Mouse (Mus musculus): ENCODE data around the gene Lce1a1. TPM values are rescaled to one million over a fixed set of nuclear protein-coding genes. Genes with fewer than 3 reads are reported as not detected.

Gene Lce1a1
- total and polyA plus RNA-seq, 2 experiments, result not detected

- no peaks in the 10 kb centered on the region for H3K4me1 ChIP-seq (ENCODE audit: control insufficient read depth, insufficient read depth, low read length)
- no peaks in the 10 kb centered on the region for H3K36me3 ChIP-seq (ENCODE audit: control insufficient read depth, insufficient read depth, low read length)
- no peaks in the 10 kb centered on the region for H3K79me2 ChIP-seq (ENCODE audit: control insufficient read depth, insufficient read depth, low read length)
- TF ChIP-seq POLR2A (IDR thresholded peaks at IDR 0.05; ENCODE audit: extremely low read depth, insufficient read depth, low read length), result no peak
- no peak for TF ChIP-seq CTCF (IDR thresholded peaks at IDR 0.05; ENCODE audit: low read depth, low read length)
- DNase-seq (ENCODE audit: extremely low read depth, low read depth, low spot score), result no peak
- no peak within 1 kb of the TSS for H3K9ac ChIP-seq (ENCODE audit: low read depth, low read length)
- no peak within 1 kb of the TSS for H3K27ac ChIP-seq (replicated peaks; ENCODE audit: insufficient read depth, low read depth, low read length)
- H3K27me3 ChIP-seq (ENCODE audit: control insufficient read depth, insufficient read depth, low read length), result no peaks in the 10 kb centered on the region
- no peak within 1 kb of the TSS for H3K4me3 ChIP-seq (ENCODE audit: insufficient read depth, low read depth, low read length)
Observed at GRCm38 (mm10) chr3:92670215-92670614, 22.1 kb upstream of the Lce1a1 start, which contains the start of gene Lce1a2. TSS of gene Lce1a2 (minus strand) at chr3:92670315.

- Histone ChIP-seq H3K79me2 (ENCODE audit: control insufficient read depth, insufficient read depth, low read length) (no peaks in the 10 kb centered on the region), H3K9ac (ENCODE audit: low read depth, low read length) (no peak within 1 kb of the TSS), H3K4me3 (ENCODE audit: insufficient read depth, low read depth, low read length) (no peak within 1 kb of the TSS), H3K27ac (replicated peaks; ENCODE audit: insufficient read depth, low read depth, low read length) (no peak within 1 kb of the TSS), H3K36me3 (ENCODE audit: control insufficient read depth, insufficient read depth, low read length) (no peaks in the 10 kb centered on the region), H3K4me1 (ENCODE audit: control insufficient read depth, insufficient read depth, low read length) (no peaks in the 10 kb centered on the region), H3K27me3 (ENCODE audit: control insufficient read depth, insufficient read depth, low read length) (no peaks in the 10 kb centered on the region)
- TF ChIP-seq POLR2A (IDR thresholded peaks at IDR 0.05; ENCODE audit: extremely low read depth, insufficient read depth, low read length) (no peak), CTCF (IDR thresholded peaks at IDR 0.05; ENCODE audit: low read depth, low read length) (no peak)
- DNase-seq (ENCODE audit: extremely low read depth, low read depth, low spot score), result no peak
Observed at GRCm38 (mm10) chr3:92656826-92657225, 8.7 kb upstream of the Lce1a1 start, which contains the start of gene Lce1b. TSS of gene Lce1b (minus strand) at chr3:92656926.

- H3K79me2 ChIP-seq (ENCODE audit: control insufficient read depth, insufficient read depth, low read length), result no peaks in the 10 kb centered on the region
- H3K27ac ChIP-seq (replicated peaks; ENCODE audit: insufficient read depth, low read depth, low read length), result no peak overlapping the region
- no peaks in the 10 kb centered on the region for H3K27me3 ChIP-seq (ENCODE audit: control insufficient read depth, insufficient read depth, low read length)
- no peak overlapping the region for H3K4me3 ChIP-seq (ENCODE audit: insufficient read depth, low read depth, low read length)
- TF ChIP-seq POLR2A (IDR thresholded peaks at IDR 0.05; ENCODE audit: extremely low read depth, insufficient read depth, low read length) (no peak), CTCF (IDR thresholded peaks at IDR 0.05; ENCODE audit: low read depth, low read length) (no peak)
- no peak overlapping the region for H3K9ac ChIP-seq (ENCODE audit: low read depth, low read length)
- H3K36me3 ChIP-seq (ENCODE audit: control insufficient read depth, insufficient read depth, low read length), result no peaks in the 10 kb centered on the region
- H3K4me1 ChIP-seq (ENCODE audit: control insufficient read depth, insufficient read depth, low read length), result no peaks in the 10 kb centered on the region
- no peak for DNase-seq (ENCODE audit: extremely low read depth, low read depth, low spot score)
- 93% methylated on average over 15 of the region's 15 CpGs for WGBS
Observed at GRCm38 (mm10) chr3:92639854-92640253, 8.3 kb downstream of the Lce1a1 start.

GRCm38 (mm10) chr3:92638653-92638991 lies 9.5 kb downstream of the Lce1a1 start:
- H3K36me3 ChIP-seq (ENCODE audit: control insufficient read depth, insufficient read depth, low read length), result no peaks in the 10 kb centered on the region
- H3K4me1 ChIP-seq (ENCODE audit: control insufficient read depth, insufficient read depth, low read length), result no peaks in the 10 kb centered on the region
- H3K27me3 ChIP-seq (ENCODE audit: control insufficient read depth, insufficient read depth, low read length), result no peaks in the 10 kb centered on the region
- H3K79me2 ChIP-seq (ENCODE audit: control insufficient read depth, insufficient read depth, low read length), result no peaks in the 10 kb centered on the region
- H3K27ac ChIP-seq (replicated peaks; ENCODE audit: insufficient read depth, low read depth, low read length), result no peak overlapping the region
- 80% methylated on average over 3 of the region's 3 CpGs for WGBS
- no peak overlapping the region for H3K9ac ChIP-seq (ENCODE audit: low read depth, low read length)
- no peak for DNase-seq (ENCODE audit: extremely low read depth, low read depth, low spot score)
- H3K4me3 ChIP-seq (ENCODE audit: insufficient read depth, low read depth, low read length), result no peak overlapping the region
- TF ChIP-seq POLR2A (IDR thresholded peaks at IDR 0.05; ENCODE audit: extremely low read depth, insufficient read depth, low read length), result no peak
- no peak for TF ChIP-seq CTCF (IDR thresholded peaks at IDR 0.05; ENCODE audit: low read depth, low read length)

- H3K4me1 ChIP-seq (ENCODE audit: control insufficient read depth, insufficient read depth, low read length), result no peaks in the 10 kb centered on the region
- no peak overlapping the region for H3K4me3 ChIP-seq (ENCODE audit: insufficient read depth, low read depth, low read length)
- no peaks in the 10 kb centered on the region for H3K79me2 ChIP-seq (ENCODE audit: control insufficient read depth, insufficient read depth, low read length)
- H3K27ac ChIP-seq (replicated peaks; ENCODE audit: insufficient read depth, low read depth, low read length), result no peak overlapping the region
- 76% methylated on average over 1 of the region's 1 CpGs for WGBS
- no peak overlapping the region for H3K9ac ChIP-seq (ENCODE audit: low read depth, low read length)
- H3K27me3 ChIP-seq (ENCODE audit: control insufficient read depth, insufficient read depth, low read length), result no peaks in the 10 kb centered on the region
- no peak for TF ChIP-seq POLR2A (IDR thresholded peaks at IDR 0.05; ENCODE audit: extremely low read depth, insufficient read depth, low read length)
- TF ChIP-seq CTCF (IDR thresholded peaks at IDR 0.05; ENCODE audit: low read depth, low read length), result no peak
- DNase-seq (ENCODE audit: extremely low read depth, low read depth, low spot score), result no peak
- H3K36me3 ChIP-seq (ENCODE audit: control insufficient read depth, insufficient read depth, low read length), result no peaks in the 10 kb centered on the region
Observed at GRCm38 (mm10) chr3:92637745-92638652, 10.1 kb downstream of the Lce1a1 start.

- H3K36me3 ChIP-seq (ENCODE audit: control insufficient read depth, insufficient read depth, low read length), result no peaks in the 10 kb centered on the region
- H3K9ac ChIP-seq (ENCODE audit: low read depth, low read length), result no peak within 1 kb of the TSS
- TF ChIP-seq CTCF (IDR thresholded peaks at IDR 0.05; ENCODE audit: low read depth, low read length) (no peak), POLR2A (IDR thresholded peaks at IDR 0.05; ENCODE audit: extremely low read depth, insufficient read depth, low read length) (no peak)
- no peaks in the 10 kb centered on the region for H3K79me2 ChIP-seq (ENCODE audit: control insufficient read depth, insufficient read depth, low read length)
- WGBS, result 28% methylated on average over 2 of the region's 2 CpGs
- no peaks in the 10 kb centered on the region for H3K27me3 ChIP-seq (ENCODE audit: control insufficient read depth, insufficient read depth, low read length)
- H3K4me3 ChIP-seq (ENCODE audit: insufficient read depth, low read depth, low read length), result no peak within 1 kb of the TSS
- no peak for DNase-seq (ENCODE audit: extremely low read depth, low read depth, low spot score)
- H3K4me1 ChIP-seq (ENCODE audit: control insufficient read depth, insufficient read depth, low read length), result no peaks in the 10 kb centered on the region
- H3K27ac ChIP-seq (replicated peaks; ENCODE audit: insufficient read depth, low read depth, low read length), result no peak within 1 kb of the TSS
Observed at GRCm38 (mm10) chr3:92621560-92621959, 26.5 kb downstream of the Lce1a1 start, which contains the start of gene Lce6a. TSS of gene Lce6a (minus strand) at chr3:92621660.
